Mouse (Mus musculus) spleen, adult 10 weeks (tissue): Measurements from ENCODE around the gene E130308A19Rik. TPM values are rescaled to one million over a fixed set of nuclear protein-coding genes. Genes with fewer than 3 reads are reported as not detected.

Experiments
- polyA plus RNA-seq: library from polyadenylated mRNA; stranded (reverse); fragments of 350-450 nt; fragmentation: Illumina TruSeq; extraction: RNeasy Lipid Tissue Mini Kit (QIAGEN cat#74804); gene quantifications from one replicate; pipeline ENCODE4 v1.2.3, GENCODE M21; 2015; ENCODE audit warnings: low replicate concordance; ENCODE audit not compliant: insufficient read depth

Gene E130308A19Rik
- 6.8 TPM for polyA plus RNA-seq

DNA sequence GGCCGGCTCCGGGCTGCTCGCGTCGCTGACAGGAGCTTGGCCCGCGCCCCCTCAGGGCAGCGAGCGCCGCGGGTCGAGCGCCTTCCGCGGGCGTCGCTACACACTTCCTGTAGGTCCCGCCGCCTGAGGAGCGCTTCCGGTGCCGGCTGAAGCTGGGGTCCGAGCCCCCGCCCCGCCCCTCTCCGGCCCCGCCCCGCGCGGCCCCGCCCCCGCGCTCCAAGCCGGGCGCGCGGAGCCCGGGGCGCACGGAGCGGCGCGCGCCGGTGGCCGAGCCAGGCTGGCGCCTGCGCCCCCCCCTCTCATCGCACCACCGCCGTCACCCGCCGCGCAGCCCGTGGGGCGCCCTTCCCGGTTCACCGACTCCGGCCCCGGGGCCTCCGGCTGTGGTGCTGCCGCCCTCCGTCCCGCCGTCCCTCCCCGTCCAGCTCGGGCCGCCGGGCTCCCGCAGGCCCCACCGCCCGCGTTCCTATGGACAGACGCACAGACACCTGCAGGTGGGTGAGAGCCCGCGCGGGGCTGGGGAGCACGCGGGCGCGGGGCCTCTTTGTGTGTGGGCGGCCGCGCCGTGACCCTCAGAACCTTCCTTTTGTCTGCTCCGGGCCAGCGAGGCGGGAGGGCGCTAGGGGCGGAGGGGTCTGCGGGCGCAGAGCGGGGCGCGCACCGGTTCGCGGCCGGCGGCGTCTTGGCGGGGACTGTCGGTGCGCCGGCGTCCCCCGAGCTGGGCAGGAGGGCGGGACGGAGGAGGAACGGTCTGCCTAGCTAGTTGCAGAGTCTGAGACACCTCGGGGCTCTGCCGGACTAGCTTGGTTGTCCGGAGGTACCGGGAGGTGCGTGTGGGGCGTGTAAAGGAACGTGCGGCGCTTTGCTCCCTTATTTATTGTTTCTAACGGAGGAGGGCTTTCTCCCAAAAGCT lies at the start of gene E130308A19Rik:
Gene E130308A19Rik (plus strand): TSS at position 214 of the 913 bp plus-strand sequence.

DNA sequence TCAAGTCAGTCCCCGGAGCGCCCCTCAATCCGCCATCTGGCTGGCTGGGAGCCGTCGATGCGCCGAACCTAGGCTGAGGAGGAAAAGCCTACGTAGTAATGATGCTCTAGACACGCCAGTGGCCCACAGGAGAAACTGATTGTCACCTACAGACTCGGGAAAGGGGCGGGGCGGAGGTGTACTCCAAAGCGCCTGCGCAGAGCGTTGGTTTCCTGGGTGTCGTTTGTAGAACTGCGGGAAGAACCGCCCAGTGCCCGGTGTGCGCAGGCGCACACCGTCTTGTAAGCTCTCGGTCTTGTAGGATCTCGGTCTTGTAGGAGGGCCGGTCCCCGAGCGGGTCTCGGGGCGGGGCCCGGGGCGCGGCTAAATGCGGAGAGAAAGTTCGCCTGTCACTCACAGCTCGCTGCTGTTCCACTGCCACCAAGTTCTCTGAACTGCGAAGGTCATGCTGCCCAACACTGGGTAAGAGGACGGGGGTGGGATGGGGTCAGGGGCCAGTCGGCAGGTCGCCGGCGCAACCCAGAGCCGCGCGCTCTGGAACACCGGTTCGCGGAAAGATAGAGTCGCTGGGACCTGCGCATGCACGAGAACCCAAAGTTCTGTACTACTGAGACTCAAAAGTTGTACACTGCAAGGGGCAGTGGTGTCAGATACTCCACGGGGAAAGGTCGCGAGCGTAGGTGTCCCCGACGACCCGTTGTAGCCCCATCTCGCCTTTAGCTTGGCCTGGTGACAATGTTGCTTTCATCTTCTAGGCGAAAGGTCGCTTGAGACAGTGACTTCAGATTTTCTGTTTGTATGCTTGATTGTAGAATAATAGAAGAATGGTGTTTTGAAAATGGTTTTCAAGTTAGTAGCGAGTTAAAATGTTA lies 44.5 kb upstream of the E130308A19Rik start, which contains the start of gene Hsdl2:
Gene Hsdl2 (plus strand): TSS at position 250 of the 872 bp plus-strand sequence.

DNA sequence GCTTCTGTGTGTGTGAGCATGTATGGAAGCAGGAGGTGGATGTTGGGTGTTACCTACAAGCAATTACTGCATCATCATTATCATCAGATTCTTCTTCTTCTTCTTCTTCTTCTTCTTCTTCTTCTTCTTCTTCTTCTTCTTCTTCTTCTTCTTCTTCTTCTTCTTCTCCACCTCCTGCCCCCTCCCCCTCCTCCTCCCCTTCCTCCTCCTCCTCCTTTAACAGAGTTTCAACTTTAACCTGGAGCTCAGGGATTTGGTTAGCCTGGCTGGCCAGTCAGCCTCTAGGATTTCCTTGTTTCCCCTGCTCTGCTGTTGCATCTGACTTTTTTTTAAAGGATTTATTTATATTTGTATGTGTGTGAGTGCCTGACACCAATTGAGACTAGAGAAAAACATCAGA lies 175.5 kb downstream of the E130308A19Rik start, which contains the start of gene Inip:
Gene Inip (minus strand): TSS at position 101 of the 400 bp plus-strand sequence.

DNA sequence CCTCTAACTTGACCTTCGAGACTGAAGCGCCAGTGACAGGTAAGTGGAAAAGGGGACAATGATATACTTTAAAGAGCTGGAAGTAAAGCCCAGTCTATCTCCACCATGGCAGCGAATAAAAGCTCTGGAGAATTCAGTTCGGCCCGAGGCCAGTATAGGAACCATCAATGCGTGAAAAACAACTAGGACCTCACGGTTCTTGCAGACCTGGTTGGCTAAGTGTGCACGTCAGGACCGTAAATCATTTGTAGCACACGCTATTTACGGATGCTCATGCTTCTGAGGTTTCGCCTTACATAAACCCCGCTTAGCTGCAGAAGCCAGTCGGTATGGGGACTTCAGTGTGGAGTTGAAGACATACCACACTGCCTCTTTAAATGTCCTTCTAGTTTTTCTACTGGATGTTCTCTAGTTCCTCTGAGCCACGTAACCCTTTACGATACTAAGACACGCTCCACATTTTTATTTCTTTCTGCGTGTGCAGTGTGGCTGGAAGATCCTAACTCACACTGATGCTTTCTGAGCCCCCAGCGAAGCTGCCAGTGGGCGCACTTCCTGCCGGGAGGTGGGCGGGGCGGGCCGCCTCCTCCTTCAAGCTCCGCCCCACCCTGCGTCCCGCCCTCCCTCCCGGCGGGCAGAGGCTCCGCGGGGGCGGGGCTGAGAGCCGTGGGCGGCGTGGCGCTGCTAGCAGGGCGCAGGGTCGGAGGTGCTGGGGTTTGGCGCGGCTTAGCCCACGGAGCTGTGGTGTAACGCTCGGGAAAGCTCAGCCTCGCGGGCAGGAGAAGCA lies 179.4 kb downstream of the E130308A19Rik start, which contains the start of gene Snx30:
Gene Snx30 (plus strand): TSS at position 660 of the 787 bp plus-strand sequence.

Other genes starting within 250 kb of the E130308A19Rik start
- gene Susd1, start 187.6 kb upstream of the E130308A19Rik start, polyA plus RNA-seq: 82.5 TPM
- gene Ptbp3, start 76.8 kb upstream of the E130308A19Rik start, polyA plus RNA-seq: 208 TPM
- gene Hsdl2, start 44.6 kb upstream of the E130308A19Rik start, polyA plus RNA-seq: 30.7 TPM
- gene Inip, start 175.4 kb downstream of the E130308A19Rik start, polyA plus RNA-seq: 51.5 TPM
- gene Snx30, start 179.6 kb downstream of the E130308A19Rik start, polyA plus RNA-seq: 41.2 TPM